Mouse (Mus musculus) kidney, adult 11 months (tissue): Measurements from ENCODE around the gene Chfr.
"Not testable (repeated sequence)": the region's sequence is repeated elsewhere in the genome, so short reads cannot be mapped to it uniquely, and the experiment has no call there.

Source experiments
- DNase-seq: peaks from one replicate; pipeline ENCODE4 v3.0.0; 2022

Chfr gene

GRCm38 (mm10) chr5:110109991-110110441, 25.6 kb upstream of the Chfr start, which contains the start of gene Zfp605:
Gene Zfp605 (plus strand): TSS chr5:110110092.
- peak; percentile 91 for DNase-seq

- not testable (repeated sequence) for DNase-seq
These were observed 13.3 kb upstream of the Chfr start for GRCm38 (mm10) chr5:110122380-110122779.

- DNase-seq = no peak
These were observed 434 bp downstream of the Chfr start for GRCm38 (mm10) chr5:110136087-110136464.

- DNase-seq = no peak
These were observed 2.2 kb downstream of the Chfr start for GRCm38 (mm10) chr5:110137816-110138215.

GRCm38 (mm10) chr5:110139325-110139724, 3.7 kb downstream of the Chfr start:
- DNase-seq = no peak

GRCm38 (mm10) chr5:110140424-110140823, 4.8 kb downstream of the Chfr start:
- DNase-seq = no peak

- peak; percentile 5 for DNase-seq
These were observed 6.7 kb downstream of the Chfr start for GRCm38 (mm10) chr5:110142309-110142708.

GRCm38 (mm10) chr5:110143007-110143406, 7.4 kb downstream of the Chfr start:
- DNase-seq = no peak

GRCm38 (mm10) chr5:110169374-110169773, 33.7 kb downstream of the Chfr start:
- no peak for DNase-seq

- peak; percentile 94 for DNase-seq
These were observed 40.8 kb downstream of the Chfr start, which contains the start of gene Golga3 for GRCm38 (mm10) chr5:110176362-110177020. Gene Golga3 (plus strand): TSS chr5:110176701.

GRCm38 (mm10) chr5:110177021-110177420, 41.4 kb downstream of the Chfr start:
- no peak for DNase-seq

GRCm38 (mm10) chr5:110178628-110179027, 43.0 kb downstream of the Chfr start:
- no peak for DNase-seq

GRCm38 (mm10) chr5:110181716-110182115, 46.1 kb downstream of the Chfr start:
- peak; percentile 17 for DNase-seq

GRCm38 (mm10) chr5:110203164-110203895, 67.7 kb downstream of the Chfr start:
- DNase-seq = no peak

GRCm38 (mm10) chr5:110204777-110205176, 69.1 kb downstream of the Chfr start:
- no peak for DNase-seq

- no peak for DNase-seq
These were observed 75.7 kb downstream of the Chfr start for GRCm38 (mm10) chr5:110211312-110211711.

GRCm38 (mm10) chr5:110216780-110217179, 81.1 kb downstream of the Chfr start:
- DNase-seq = no peak

- no peak for DNase-seq
These were observed 84.7 kb downstream of the Chfr start for GRCm38 (mm10) chr5:110220331-110220730.
